Mouse (Mus musculus): ENCODE results near the gene Wscd2.

DNA sequence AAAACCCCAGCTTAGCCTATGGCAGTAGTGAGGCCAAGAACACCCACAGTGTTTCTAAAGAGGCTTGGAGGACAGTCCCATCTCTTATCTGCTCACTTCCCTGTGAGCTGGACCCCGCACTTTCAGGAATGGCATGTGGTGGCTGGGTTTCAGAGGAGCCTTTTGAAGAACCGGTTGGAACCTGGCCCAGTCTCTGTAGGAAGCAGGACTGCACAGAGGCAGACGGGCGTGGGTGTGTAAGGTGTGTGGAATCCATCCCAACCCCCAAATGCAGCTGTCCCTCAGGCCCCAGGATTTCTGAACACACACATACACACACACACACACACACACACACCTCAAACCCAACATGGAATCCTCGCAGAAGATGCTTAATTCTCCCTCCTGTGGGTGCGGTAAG, 23.9 kb downstream of the Wscd2 start:
- TF ChIP-seq HCFC1 (IDR thresholded peaks at IDR 0.05; ENCODE audit: borderline replicate concordance, insufficient read depth, low read length) (no peak), ZNF384 (IDR thresholded peaks at IDR 0.05; ENCODE audit: low read depth, low read length) (no peak), ZC3H11A (IDR thresholded peaks at IDR 0.05; ENCODE audit: borderline replicate concordance, low read depth, low read length) (no peak)
